Mouse (Mus musculus): ENCODE data around the gene Nufip2.
A peak's percentile ranks its signal among the peaks of the same experiment; 100 is the strongest.
"Not testable (repeated sequence)": the region's sequence is repeated elsewhere in the genome, so short reads cannot be mapped to it uniquely, and the experiment has no call there.

The Nufip2 gene

DNA sequence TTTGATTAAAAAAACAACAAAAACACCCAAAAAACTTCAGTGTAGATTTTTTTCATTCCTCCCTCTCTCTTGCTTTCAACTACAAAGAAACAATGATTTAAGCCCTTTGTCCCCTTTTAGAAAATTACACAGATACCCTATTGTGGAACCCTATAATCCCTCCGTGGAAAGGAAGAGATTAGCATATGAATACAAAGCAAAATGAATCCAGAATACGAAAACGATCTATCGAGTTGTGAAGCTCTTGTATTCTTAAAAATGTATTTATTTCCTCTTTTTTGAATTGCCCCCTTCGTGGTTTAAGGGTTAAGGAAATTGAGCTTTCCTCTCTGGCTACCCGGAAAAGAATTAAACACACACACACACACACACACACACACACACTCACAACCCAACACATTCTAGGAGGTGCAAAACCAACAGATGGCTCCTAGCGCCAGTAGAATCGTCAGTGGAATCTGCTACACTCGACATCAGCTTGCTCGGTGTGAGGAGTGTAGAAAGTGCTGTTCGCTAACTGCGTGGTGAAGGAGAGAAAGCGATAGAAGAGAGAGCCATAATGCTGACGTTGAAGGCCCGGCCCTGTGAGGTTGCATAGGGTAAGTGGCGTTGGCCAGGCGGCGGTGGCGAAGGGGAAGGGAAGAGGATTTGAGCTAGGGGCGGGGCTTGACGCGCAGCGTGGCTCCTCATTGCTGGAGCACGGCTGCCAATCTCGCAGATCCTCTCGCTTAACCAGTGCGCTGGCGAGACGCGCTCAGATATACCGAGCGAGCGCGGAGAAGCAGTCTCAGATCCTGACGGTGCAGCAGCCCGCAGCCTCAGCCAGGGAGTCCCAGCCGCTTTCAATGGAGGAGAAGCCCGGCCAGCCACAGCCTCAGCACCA is at the start of gene Nufip2:
Gene Nufip2, plus strand, starts transcription at position 773 of the 883 bp plus-strand sequence.
- peak; percentile 100 for DNase-seq

GRCm38 (mm10) chr11:77641390-77641789 is 44.6 kb upstream of the Nufip2 start:
- no peak for DNase-seq

DNA sequence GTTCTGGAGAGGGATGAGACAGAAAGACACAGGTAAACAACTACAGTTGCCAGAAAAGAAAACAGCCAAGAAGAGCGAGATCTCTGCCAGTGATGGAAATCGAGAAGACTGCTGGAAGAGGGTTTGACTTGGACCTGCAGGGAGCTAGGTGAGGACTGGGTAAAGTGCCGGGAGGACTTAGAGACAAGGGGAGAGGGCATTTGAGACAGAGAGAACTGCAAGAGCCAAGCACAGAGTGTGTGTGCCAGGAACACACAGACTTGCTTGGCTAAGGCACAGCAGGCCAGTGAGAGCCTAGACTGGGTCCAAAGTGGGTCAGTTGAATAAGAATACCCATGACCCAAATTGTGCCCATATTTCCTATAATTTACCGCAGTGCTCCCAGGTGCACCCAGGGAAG is 40.5 kb upstream of the Nufip2 start:
- no peak for DNase-seq

GRCm38 (mm10) chr11:77648878-77649277 is 37.1 kb upstream of the Nufip2 start:
- no peak for DNase-seq

DNA sequence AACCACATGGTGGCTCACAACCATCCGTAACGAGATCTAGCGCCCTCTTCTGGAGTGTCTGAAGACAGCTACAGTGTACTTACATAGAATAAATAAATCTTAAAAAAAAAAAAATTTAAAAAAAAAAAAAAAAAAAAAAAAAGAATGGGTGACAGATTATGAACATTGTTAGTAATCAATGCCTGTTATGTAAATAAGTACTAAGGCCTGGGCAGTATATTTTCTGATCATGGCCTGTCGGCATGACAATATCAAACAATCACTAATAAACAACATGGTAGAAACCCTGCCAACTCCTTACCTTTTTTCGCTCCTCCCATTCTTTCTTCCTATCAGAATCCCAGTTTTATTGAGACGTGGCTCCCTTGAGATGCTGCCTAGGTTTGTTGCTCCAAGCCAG is 33.5 kb upstream of the Nufip2 start:
- no peak for DNase-seq

- not testable (repeated sequence) for DNase-seq
Observed at GRCm38 (mm10) chr11:77653406-77654190, 32.4 kb upstream of the Nufip2 start.

DNA sequence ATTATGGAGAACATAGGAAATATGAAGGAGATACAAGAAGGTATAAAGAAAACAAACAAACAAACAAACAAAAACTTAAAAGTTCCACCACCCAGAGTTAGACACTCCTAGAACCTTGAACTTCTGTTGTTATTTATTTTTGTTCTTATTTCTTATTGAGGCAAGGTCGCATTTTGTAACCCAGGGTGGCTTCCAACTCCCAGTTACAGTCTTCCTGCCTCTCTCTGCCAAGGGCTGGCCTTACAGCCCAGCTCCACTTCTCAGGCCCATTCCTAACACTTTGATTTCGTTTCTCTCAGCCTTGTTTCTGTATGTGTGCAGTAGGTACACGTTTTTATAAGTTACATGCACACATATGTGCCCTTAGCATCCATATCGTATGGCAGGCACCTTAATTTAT is 26.0 kb upstream of the Nufip2 start:
- no peak for DNase-seq

DNA sequence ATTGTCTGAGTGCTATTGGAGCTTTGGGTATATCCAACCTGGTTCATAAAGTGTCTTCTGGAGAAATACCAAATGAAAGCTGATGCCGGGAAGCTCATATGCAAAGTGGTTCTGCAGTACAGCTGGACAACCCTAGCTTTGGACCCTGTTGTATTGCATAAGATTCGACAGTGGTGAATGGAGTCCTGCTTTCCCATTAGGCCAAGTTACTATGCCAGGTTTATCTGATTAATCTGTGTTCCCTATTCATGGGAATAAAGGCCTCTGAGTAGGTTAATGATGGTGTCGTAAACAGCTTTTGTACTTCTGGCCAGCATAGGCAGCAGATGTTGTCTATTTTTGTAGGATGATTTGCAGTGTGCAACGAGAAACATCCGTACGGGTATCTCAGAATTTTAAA is 22.3 kb upstream of the Nufip2 start:
- no peak for DNase-seq

GRCm38 (mm10) chr11:77664046-77664445 is 21.9 kb upstream of the Nufip2 start:
- DNase-seq, result no peak

GRCm38 (mm10) chr11:77665384-77665783 is 20.6 kb upstream of the Nufip2 start:
- DNase-seq, result peak; percentile 4

DNA sequence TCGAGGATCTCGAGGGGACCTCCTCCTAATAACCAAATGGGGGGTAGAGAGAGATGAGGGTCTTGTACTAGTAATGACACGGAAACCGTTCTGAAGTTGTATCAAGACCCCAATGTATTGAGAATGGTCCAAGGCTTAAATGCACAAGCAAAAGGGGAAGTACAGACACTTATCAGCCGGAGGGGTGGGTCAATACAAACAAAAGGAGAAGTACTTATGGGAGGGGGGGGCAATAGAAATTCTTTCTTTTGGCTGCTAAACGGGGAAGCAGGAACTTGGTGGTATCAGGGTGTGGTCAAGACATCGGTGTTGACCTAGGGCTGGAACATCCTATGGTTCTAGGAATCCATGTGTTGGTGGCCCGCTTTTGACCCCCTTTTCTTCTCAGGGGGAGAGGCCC is 19.2 kb upstream of the Nufip2 start:
- DNase-seq, result not testable (repeated sequence)

- DNase-seq, result no peak
Observed at GRCm38 (mm10) chr11:77672746-77673145, 13.2 kb upstream of the Nufip2 start.

GRCm38 (mm10) chr11:77673428-77673991 is 12.4 kb upstream of the Nufip2 start:
- no peak for DNase-seq

GRCm38 (mm10) chr11:77680018-77680417 is 5.9 kb upstream of the Nufip2 start:
- DNase-seq, result no peak

GRCm38 (mm10) chr11:77684896-77685295 is 1.1 kb upstream of the Nufip2 start:
- DNase-seq, result no peak

DNA sequence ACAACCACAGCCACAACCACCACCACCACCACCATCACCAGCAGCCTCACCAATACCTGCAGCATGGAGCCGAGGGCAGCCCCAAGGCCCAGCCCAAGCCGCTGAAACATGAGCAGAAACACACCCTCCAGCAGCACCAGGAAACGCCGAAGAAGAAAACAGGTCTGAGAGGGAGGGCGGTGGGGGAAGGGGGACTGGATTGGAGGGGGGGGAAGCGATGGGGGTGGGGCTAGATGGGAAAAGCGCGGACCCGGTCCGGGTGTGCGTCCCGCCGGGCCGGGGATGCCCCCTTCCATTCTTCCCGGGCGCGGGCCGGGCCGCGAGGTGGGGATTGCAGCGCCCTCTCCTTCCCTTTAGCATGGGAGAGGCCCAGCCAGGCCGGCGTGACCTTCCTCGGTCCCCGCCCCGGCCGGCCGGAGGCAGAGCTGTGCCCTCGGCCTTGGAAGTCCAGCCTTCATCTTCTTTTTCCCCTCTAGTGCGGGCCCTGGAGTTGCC is 438 bp downstream of the Nufip2 start:
- DNase-seq, result peak; percentile 31

DNA sequence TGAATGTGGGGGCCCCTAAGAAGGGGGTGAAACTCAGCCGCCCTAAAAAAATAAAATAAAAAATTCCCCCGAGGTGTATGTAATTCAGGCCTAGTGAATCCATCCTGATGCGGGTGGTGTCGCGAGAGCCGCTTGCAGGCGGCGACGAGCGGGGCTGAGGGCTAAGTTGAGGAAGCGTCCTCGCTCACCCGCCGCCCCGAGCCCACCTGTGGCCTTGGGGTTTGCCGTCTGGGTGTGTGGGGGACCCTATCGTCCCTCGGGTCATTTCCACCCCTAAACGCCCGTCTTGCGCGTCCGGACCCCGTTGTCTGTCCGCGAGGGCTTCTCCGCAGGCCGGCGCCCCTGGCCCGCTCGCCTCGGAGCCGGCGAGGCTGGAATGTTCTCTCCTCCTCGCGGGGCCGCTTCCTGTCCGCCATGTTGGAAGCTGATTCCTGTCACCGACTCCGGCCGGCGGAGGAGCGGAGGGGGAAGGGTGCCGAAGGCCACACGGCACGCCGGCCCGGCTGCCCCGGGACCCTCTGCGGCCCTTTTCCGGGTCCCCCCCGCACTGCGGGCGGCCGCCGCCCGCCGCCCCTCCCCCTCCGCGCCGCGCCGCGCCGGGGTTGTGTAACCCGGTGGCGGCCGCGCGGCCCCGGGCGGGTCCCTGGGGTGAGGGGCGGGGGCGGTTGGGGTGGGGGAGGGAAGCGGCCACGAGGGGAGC is 1.0 kb downstream of the Nufip2 start:
- peak; percentile 68 for DNase-seq

DNA sequence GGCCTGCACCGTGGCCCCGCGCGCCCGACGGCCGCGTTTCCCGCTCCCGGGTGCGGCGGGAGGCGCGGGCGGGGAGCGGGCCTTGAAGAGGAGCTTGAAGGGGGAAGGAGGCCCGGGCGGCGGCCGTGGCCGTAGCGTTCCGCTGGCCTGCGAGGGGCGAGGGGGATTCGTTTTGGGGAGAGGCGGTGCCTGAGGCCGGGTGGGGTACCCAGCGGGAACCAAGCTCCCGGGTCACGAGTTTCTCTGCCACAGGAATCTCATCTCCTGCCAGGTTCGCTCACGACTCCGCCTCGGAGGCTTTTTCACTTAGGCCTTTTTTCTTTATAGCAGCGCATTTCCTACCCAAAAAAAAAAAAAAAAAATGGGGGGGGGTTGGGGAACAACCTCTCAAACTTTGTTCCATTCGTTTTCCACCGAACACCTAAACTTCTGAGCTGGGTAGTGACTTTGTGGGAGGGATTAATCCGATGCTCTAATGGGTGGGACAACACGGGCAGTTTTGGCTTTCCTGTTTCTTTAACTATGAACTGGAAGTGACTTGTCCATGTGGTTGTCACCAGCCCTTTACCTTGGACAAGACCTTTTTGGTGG is 1.7 kb downstream of the Nufip2 start:
- DNase-seq, result peak; percentile 59

GRCm38 (mm10) chr11:77693026-77693425 is 7.1 kb downstream of the Nufip2 start:
- DNase-seq, result no peak

GRCm38 (mm10) chr11:77697232-77697631 is 11.3 kb downstream of the Nufip2 start:
- DNase-seq, result no peak

DNA sequence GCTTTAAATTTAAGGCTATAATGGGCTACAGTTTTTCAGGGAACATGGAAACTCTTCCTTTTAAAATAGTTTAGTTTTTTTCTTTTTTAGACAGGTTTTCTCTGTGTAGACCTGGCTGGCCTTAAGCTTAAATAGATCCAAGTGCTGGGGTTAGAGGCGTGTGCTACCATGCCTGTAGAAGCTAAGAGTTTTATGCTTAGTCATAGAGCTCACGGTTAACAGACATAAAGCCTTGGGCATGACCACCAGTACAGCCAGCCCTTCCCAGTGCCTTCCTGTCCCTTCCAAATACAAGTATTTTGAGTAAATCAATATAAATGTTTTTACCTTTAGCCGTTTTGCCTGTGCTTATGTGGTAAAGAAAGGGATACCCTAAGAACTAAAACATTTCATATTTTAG is 20.0 kb downstream of the Nufip2 start:
- no peak for DNase-seq

DNA sequence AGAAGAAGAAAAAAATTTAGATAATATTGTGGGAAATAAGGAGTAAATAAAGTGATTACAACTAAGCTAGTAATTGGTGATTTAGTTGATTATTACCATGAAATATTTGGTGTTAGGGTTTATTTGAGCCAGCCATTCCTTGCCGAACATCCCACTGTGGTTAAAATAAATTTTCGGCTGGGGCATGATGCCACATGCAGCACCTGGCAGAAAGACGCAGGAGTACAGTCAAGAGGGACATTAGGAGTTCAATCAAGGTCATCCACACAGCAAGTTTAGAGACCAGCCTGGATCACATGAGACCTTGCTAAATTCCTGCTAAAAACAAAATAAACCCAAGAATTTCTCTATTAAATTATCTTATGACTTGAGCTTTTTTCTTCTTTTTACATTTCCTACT is 23.1 kb downstream of the Nufip2 start:
- DNase-seq, result no peak
